20 mouse cellular contexts compared by ENCODE assay signal in genomic region chr1:64190705-64191104, GRCm38 (mm10).
DNase-seq lines count a peak whose midpoint lies in the region; ATAC-seq lines count a peak whose summit lies in the region.
"Had no signal": no experiment of that assay in that cellular context is flagged by ENCODE, and none has a peak within 500 bp of the region (broad histone marks: within the 10 kb centered on the region; RNA-seq: fewer than 3 reads in every experiment).

No protein-coding gene starts in this region.

- 0 out of 2 replicates have a peak, but pooled peaks cover under 1% of the 10 kb centered on the region for H3K9me3 ChIP-seq in hindbrain, embryonic 13.5 days
- no peaks in the 10 kb centered on the region for H3K9me3 ChIP-seq in hindbrain, embryonic 11.5 days (ENCODE audit: control insufficient read depth, low read length)
- no peaks in the 10 kb centered on the region for H3K9me3 ChIP-seq in neural tube, embryonic 13.5 days
- H3K9me3 ChIP-seq in hindbrain, embryonic 15.5 days = no peaks in the 10 kb centered on the region
- H3K9me3 ChIP-seq: embryonic facial prominence, embryonic 12.5 days; heart, embryonic 15.5 days; kidney, embryonic 15.5 days; limb, embryonic 15.5 days; megakaryocyte, embryonic 14.5 days had no signal

- no peak overlapping the region for H3K9ac ChIP-seq in hindbrain, embryonic 13.5 days
- H3K9ac ChIP-seq in hindbrain, embryonic 11.5 days (ENCODE audit: low read depth, low read length) = no peak overlapping the region
- no peak overlapping the region for H3K9ac ChIP-seq in neural tube, embryonic 13.5 days
- H3K9ac ChIP-seq in hindbrain, embryonic 15.5 days = no peak overlapping the region
- H3K9ac ChIP-seq: embryonic facial prominence, embryonic 12.5 days; heart, embryonic 15.5 days; kidney, embryonic 15.5 days; limb, embryonic 15.5 days; liver, embryonic 14.5 days; lung, embryonic 14.5 days had no signal

- no peak overlapping the region for H3K4me2 ChIP-seq in hindbrain, embryonic 13.5 days
- no peak overlapping the region for H3K4me2 ChIP-seq in hindbrain, embryonic 11.5 days (replicated peaks; ENCODE audit: low read depth, low read length)
- H3K4me2 ChIP-seq in neural tube, embryonic 13.5 days = no peak overlapping the region
- no peak overlapping the region for H3K4me2 ChIP-seq in hindbrain, embryonic 15.5 days
- H3K4me2 ChIP-seq: embryonic facial prominence, embryonic 12.5 days; heart, embryonic 15.5 days; kidney, embryonic 15.5 days; limb, embryonic 15.5 days; lung, embryonic 14.5 days had no signal

- no peak overlapping the region for H3K4me3 ChIP-seq in hindbrain, embryonic 13.5 days
- no peak overlapping the region for H3K4me3 ChIP-seq in hindbrain, embryonic 11.5 days (ENCODE audit: low read depth, low read length)
- no peak overlapping the region for H3K4me3 ChIP-seq in neural tube, embryonic 13.5 days
- no peak overlapping the region for H3K4me3 ChIP-seq in hindbrain, embryonic 15.5 days
- H3K4me3 ChIP-seq: embryonic facial prominence, embryonic 12.5 days; heart, embryonic 15.5 days; kidney, embryonic 15.5 days; limb, embryonic 15.5 days; megakaryocyte, embryonic 14.5 days had no signal

- H3K4me1 ChIP-seq in hindbrain, embryonic 13.5 days (replicated peaks) = peaks cover 59% of the 10 kb centered on the region
- peaks cover 7% of the 10 kb centered on the region for H3K4me1 ChIP-seq in hindbrain, embryonic 11.5 days (replicated peaks; ENCODE audit: control insufficient read depth, insufficient read depth, low read length)
- H3K4me1 ChIP-seq in neural tube, embryonic 13.5 days (replicated peaks) = peaks cover 63% of the 10 kb centered on the region
- peaks cover 52% of the 10 kb centered on the region for H3K4me1 ChIP-seq in hindbrain, embryonic 15.5 days (replicated peaks)

- WGBS in hindbrain, embryonic 13.5 days = 90% methylated on average over 4 of the region's 4 CpGs
- 90% methylated on average over 4 of the region's 4 CpGs for WGBS in hindbrain, embryonic 11.5 days
- 88% methylated on average over 4 of the region's 4 CpGs for WGBS in neural tube, embryonic 13.5 days
- 80% methylated on average over 4 of the region's 4 CpGs for WGBS in hindbrain, embryonic 15.5 days

- H3K36me3 ChIP-seq in hindbrain, embryonic 13.5 days = no peaks in the 10 kb centered on the region
- H3K36me3 ChIP-seq in hindbrain, embryonic 11.5 days (ENCODE audit: control insufficient read depth, insufficient read depth, low read length) = no peaks in the 10 kb centered on the region
- H3K36me3 ChIP-seq in neural tube, embryonic 13.5 days = no peaks in the 10 kb centered on the region
- H3K36me3 ChIP-seq in hindbrain, embryonic 15.5 days = no peaks in the 10 kb centered on the region
- H3K36me3 ChIP-seq: embryonic facial prominence, embryonic 12.5 days; heart, embryonic 15.5 days; kidney, embryonic 15.5 days; limb, embryonic 15.5 days had no signal

- DNase-seq in hindbrain, embryonic 11.5 days (ENCODE audit: low spot score) = no peak
- no peak for DNase-seq in neural tube, embryonic 10.5 days (ENCODE audit: extremely low spot score, low spot score)
- DNase-seq in right cerebral cortex, postnatal 14 days = no peak
- no peak for DNase-seq in thymus, postnatal 25 days
- DNase-seq: adrenal gland, postnatal 10 days; gastrocnemius, postnatal 36 days; midbrain, embryonic 14.5 days; right cerebral cortex, postnatal 25 days; spleen, adult 18-20 months had no signal

- no peaks in the 10 kb centered on the region for H3K27me3 ChIP-seq in hindbrain, embryonic 13.5 days
- H3K27me3 ChIP-seq in hindbrain, embryonic 11.5 days (ENCODE audit: control insufficient read depth, insufficient read depth, low read length) = no peaks in the 10 kb centered on the region
- no peaks in the 10 kb centered on the region for H3K27me3 ChIP-seq in neural tube, embryonic 13.5 days
- H3K27me3 ChIP-seq in hindbrain, embryonic 15.5 days = no peaks in the 10 kb centered on the region
- H3K27me3 ChIP-seq: embryonic facial prominence, embryonic 12.5 days; heart, embryonic 15.5 days; kidney, embryonic 15.5 days; limb, embryonic 15.5 days; megakaryocyte, embryonic 14.5 days had no signal

- ATAC-seq in hindbrain, embryonic 13.5 days (ENCODE audit: low FRiP score) = no peak
- no peak for ATAC-seq in hindbrain, embryonic 11.5 days (ENCODE audit: low FRiP score)
- no peak for ATAC-seq in neural tube, embryonic 13.5 days (ENCODE audit: low read depth)
- no peak for ATAC-seq in hindbrain, embryonic 15.5 days (ENCODE audit: low FRiP score, low read depth)
- ATAC-seq: intestine, embryonic 16.5 days had no signal

- peak overlapping the region; percentile 58; the same call in 1 of the 2 replicates for H3K27ac ChIP-seq in hindbrain, embryonic 13.5 days
- no peak overlapping the region for H3K27ac ChIP-seq in hindbrain, embryonic 11.5 days (ENCODE audit: low read depth, low read length)
- peak overlapping the region; percentile 67 for H3K27ac ChIP-seq in neural tube, embryonic 13.5 days (replicated peaks)
- H3K27ac ChIP-seq in hindbrain, embryonic 15.5 days (replicated peaks) = peak overlapping the region; percentile 53
- H3K27ac ChIP-seq: embryonic facial prominence, embryonic 12.5 days; heart, embryonic 15.5 days; kidney, embryonic 15.5 days; limb, embryonic 15.5 days; liver, embryonic 14.5 days had no signal
